Mouse (Mus musculus): ENCODE measurements around the gene Tomt. TPM values are rescaled to one million over a fixed set of nuclear protein-coding genes. Genes with fewer than 3 reads are reported as not detected.
"Not testable (repeated sequence)": the region's sequence is repeated elsewhere in the genome, so short reads cannot be mapped to it uniquely, and the experiment has no call there.

The Tomt gene
- polyA plus RNA-seq (2015; fragmentation: Nextera tagmentation; extraction: Ambion mirVana): 0.23 and 0.25 TPM in 2 replicates

GRCm38 (mm10) chr7:101906287-101906681 is at the start of gene Tomt:
Tomt (minus strand) TSS chr7:101906359.
- peak within 1 kb of the TSS; percentile 89 for H3K4me3 ChIP-seq
- H3K4me2 ChIP-seq: peak within 1 kb of the TSS; percentile 64
- 8% methylated on average over 11 of the region's 11 CpGs for WGBS
- H3K4me1 ChIP-seq: peaks cover 26% of the 10 kb centered on the region
- H3K27ac ChIP-seq: peak within 1 kb of the TSS; percentile 98
- H3K9ac ChIP-seq: peak within 1 kb of the TSS; percentile 96
- H3K36me3 ChIP-seq: peaks cover 28% of the 10 kb centered on the region
- no peaks in the 10 kb centered on the region for H3K9me3 ChIP-seq
- no peaks in the 10 kb centered on the region for H3K27me3 ChIP-seq
- no peak for ATAC-seq (ENCODE audit: insufficient number of reproducible peaks, low FRiP score, low TSS enrichment, low read depth)

DNA sequence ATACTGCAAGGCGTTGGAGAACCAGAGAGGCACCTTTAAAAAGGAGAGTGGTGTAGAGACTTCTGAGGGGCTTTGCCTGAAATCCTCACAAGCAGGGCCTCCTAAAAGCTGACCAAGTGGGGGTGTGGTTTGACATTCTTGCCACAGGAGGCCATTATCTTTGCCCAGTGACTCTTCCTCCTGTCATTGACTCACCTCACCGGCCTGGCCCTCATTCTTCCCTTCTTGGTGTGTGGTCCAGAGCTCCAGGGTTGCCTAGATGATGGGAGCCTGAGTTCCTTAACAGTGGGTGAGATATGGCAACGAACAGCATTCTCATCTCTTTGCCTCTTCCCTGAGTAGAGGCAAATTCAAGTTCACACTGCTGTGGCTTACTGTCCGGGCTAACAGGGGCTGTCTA is 49.7 kb upstream of the Tomt start:
- Histone ChIP-seq H3K27ac (no peak overlapping the region), H3K9me3 (no peaks in the 10 kb centered on the region), H3K4me3 (no peak overlapping the region), H3K4me2 (no peak overlapping the region), H3K27me3 (no peaks in the 10 kb centered on the region), H3K36me3 (no peaks in the 10 kb centered on the region), H3K9ac (no peak overlapping the region), H3K4me1 (0 out of 2 replicates have a peak, but pooled peaks cover 2% of the 10 kb centered on the region)
- ATAC-seq (ENCODE audit: insufficient number of reproducible peaks, low FRiP score, low TSS enrichment, low read depth): no peak
- WGBS: 80% methylated on average over 4 of the region's 4 CpGs

DNA sequence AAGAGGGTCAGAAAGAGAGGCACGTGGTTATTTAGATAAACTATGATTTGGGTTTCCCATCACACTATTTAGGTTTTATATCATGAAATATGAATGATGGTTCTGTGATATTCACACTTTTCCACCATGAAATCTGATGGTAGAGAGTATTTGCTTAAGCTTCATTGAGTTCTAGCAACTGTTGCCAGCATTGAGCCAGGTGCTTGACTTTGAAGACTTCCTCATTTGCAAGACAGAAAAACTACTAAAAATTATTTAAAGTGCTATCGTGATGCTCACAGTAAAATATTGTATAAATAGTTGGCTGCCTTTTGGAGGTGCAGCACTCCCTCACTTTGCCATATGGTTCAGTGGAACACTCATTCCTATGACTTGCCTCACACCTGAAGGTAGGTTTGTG is 49.1 kb upstream of the Tomt start:
- no peak for ATAC-seq (ENCODE audit: insufficient number of reproducible peaks, low FRiP score, low TSS enrichment, low read depth)
- Histone ChIP-seq H3K27ac (no peak overlapping the region), H3K27me3 (no peaks in the 10 kb centered on the region), H3K36me3 (no peaks in the 10 kb centered on the region), H3K4me1 (0 out of 2 replicates have a peak, but pooled peaks cover 2% of the 10 kb centered on the region), H3K4me3 (no peak overlapping the region), H3K9ac (no peak overlapping the region), H3K4me2 (no peak overlapping the region), H3K9me3 (no peaks in the 10 kb centered on the region)
- 89% methylated on average over 2 of the region's 2 CpGs for WGBS

DNA sequence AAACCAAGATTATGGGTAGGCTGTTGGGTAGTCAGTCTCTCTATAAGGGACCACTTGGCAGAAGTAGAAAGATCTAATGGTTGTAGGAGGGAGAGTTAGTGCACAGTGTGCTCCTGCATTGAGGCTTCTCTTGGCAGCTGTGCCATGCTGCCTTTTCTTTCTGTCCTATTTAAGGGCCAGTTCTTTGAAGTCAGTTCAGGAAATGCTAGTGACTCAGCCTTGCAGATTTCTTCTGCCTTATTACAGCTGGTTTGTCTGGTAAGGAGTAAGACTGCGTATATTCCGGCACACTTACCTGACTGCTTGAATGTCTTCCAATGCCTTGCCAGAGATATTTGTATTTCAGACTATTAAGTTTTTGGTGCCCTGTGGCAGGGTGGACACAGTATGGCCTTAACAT is 48.0 kb upstream of the Tomt start:
- Histone ChIP-seq H3K9me3 (no peaks in the 10 kb centered on the region), H3K9ac (no peak overlapping the region), H3K27me3 (no peaks in the 10 kb centered on the region), H3K36me3 (no peaks in the 10 kb centered on the region), H3K27ac (no peak overlapping the region), H3K4me1 (0 out of 2 replicates have a peak, but pooled peaks cover 2% of the 10 kb centered on the region), H3K4me2 (no peak overlapping the region), H3K4me3 (no peak overlapping the region)
- no peak for ATAC-seq (ENCODE audit: insufficient number of reproducible peaks, low FRiP score, low TSS enrichment, low read depth)
- WGBS: 83% methylated on average over 2 of the region's 2 CpGs

GRCm38 (mm10) chr7:101952098-101952497 is 45.9 kb upstream of the Tomt start:
- Histone ChIP-seq H3K9ac (no peak overlapping the region), H3K27me3 (no peaks in the 10 kb centered on the region), H3K4me1 (0 out of 2 replicates have a peak, but pooled peaks cover 2% of the 10 kb centered on the region), H3K4me2 (no peak overlapping the region), H3K36me3 (no peaks in the 10 kb centered on the region), H3K9me3 (no peaks in the 10 kb centered on the region), H3K4me3 (no peak overlapping the region), H3K27ac (no peak overlapping the region)
- ATAC-seq (ENCODE audit: insufficient number of reproducible peaks, low FRiP score, low TSS enrichment, low read depth): no peak
- 17% methylated on average over 2 of the region's 2 CpGs for WGBS

DNA sequence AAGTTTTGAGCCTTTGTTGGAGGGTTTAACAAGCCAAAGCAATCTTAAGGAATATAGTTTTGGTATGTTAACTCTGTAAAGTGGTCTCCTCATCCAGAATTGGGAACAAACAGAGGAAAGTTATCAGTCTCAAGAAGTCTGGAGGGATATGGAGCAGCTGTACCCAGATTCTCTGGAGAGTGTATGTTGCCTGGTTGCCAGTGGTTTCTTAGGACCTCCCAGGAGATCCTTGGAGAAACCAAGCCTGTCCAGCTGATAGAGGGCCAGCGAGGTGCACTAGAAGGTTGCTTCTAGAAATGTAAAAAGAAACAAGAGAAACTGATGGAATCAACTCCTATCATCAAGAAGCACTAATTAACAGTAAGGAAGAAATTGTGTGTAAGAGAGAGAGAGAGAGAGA is 45.5 kb upstream of the Tomt start:
- no peaks in the 10 kb centered on the region for H3K9me3 ChIP-seq
- ATAC-seq (ENCODE audit: insufficient number of reproducible peaks, low FRiP score, low TSS enrichment, low read depth): no peak
- H3K27me3 ChIP-seq: no peaks in the 10 kb centered on the region
- no peak overlapping the region for H3K9ac ChIP-seq
- no peak overlapping the region for H3K27ac ChIP-seq
- no peaks in the 10 kb centered on the region for H3K36me3 ChIP-seq
- no peak overlapping the region for H3K4me3 ChIP-seq
- no peak overlapping the region for H3K4me2 ChIP-seq
- WGBS: 89% methylated on average over 1 of the region's 1 CpGs
- 0 out of 2 replicates have a peak, but pooled peaks cover 2% of the 10 kb centered on the region for H3K4me1 ChIP-seq

GRCm38 (mm10) chr7:101949008-101949407 is 42.8 kb upstream of the Tomt start:
- ATAC-seq (ENCODE audit: insufficient number of reproducible peaks, low FRiP score, low TSS enrichment, low read depth): not testable (repeated sequence)
- WGBS: 88% methylated on average over 5 of the region's 5 CpGs

GRCm38 (mm10) chr7:101939758-101940157 is 33.6 kb upstream of the Tomt start:
- Histone ChIP-seq H3K9ac (no peak overlapping the region), H3K4me2 (no peak overlapping the region), H3K27ac (no peak overlapping the region), H3K36me3 (no peaks in the 10 kb centered on the region), H3K4me3 (no peak overlapping the region), H3K4me1 (peaks cover under 1% of the 10 kb centered on the region; the same call in 1 of the 2 replicates), H3K27me3 (no peaks in the 10 kb centered on the region), H3K9me3 (no peaks in the 10 kb centered on the region)
- no peak for ATAC-seq (ENCODE audit: insufficient number of reproducible peaks, low FRiP score, low TSS enrichment, low read depth)
- WGBS: 94% methylated on average over 4 of the region's 4 CpGs

More at GRCm38 (mm10) chr7:101949008-101949407, 42.8 kb upstream of the Tomt start:
- not testable (repeated sequence) for H3K4me1 ChIP-seq, H3K27me3 ChIP-seq, H3K36me3 ChIP-seq, H3K9me3 ChIP-seq, H3K4me2 ChIP-seq, H3K4me3 ChIP-seq, H3K9ac ChIP-seq, H3K27ac ChIP-seq

DNA sequence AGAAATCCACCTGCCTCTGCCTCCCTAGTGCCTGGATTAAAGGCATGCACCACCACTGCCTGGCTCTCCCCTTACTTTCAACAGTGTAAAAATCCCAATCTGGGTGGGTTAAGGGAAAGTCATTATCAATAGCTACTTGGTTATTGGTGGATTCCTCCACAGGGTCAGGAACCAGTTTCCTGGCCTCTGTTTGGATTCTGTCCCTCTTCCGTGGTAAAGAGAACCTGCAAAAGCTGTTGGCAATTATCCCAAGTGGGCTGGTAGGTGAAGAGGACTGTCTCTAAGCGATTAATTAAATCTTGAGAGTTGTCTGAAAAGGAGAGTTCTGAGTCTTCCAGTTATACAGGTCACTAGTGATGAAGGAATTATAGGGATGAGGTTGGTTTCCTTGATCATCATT is 32.2 kb upstream of the Tomt start:
- ATAC-seq (ENCODE audit: insufficient number of reproducible peaks, low FRiP score, low TSS enrichment, low read depth): no peak
- Histone ChIP-seq H3K36me3 (no peaks in the 10 kb centered on the region), H3K27me3 (no peaks in the 10 kb centered on the region), H3K27ac (no peak overlapping the region), H3K4me3 (no peak overlapping the region), H3K9me3 (no peaks in the 10 kb centered on the region), H3K9ac (no peak overlapping the region), H3K4me1 (peaks cover 4% of the 10 kb centered on the region; the same call in 1 of the 2 replicates), H3K4me2 (no peak overlapping the region)
- WGBS: 77% methylated on average over 2 of the region's 2 CpGs

DNA sequence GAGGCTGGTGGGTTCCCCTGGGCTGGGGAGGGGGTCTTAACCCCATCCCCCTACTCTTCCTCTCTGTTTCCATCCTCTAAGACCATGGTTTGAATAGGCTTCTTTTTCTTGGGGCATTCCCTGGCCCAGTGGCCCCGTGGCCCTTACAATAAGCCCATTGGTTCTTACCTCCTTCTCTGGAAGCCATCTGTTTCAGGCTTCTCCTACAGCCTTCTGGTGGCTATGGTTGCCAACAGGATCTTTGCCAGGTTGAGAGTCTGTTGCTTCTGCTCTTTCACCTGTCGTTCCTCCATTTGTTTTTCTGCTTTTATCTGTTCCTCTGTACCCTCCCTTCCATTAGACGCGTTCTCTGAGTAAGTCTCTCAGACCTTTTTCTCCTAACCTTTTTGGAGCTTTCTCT is 31.4 kb upstream of the Tomt start:
- Histone ChIP-seq H3K36me3 (no peaks in the 10 kb centered on the region), H3K9ac (no peak overlapping the region), H3K9me3 (no peaks in the 10 kb centered on the region), H3K4me3 (no peak overlapping the region), H3K27me3 (no peaks in the 10 kb centered on the region), H3K4me1 (peaks cover 7% of the 10 kb centered on the region; the same call in 1 of the 2 replicates), H3K27ac (no peak overlapping the region), H3K4me2 (no peak overlapping the region)
- no peak for ATAC-seq (ENCODE audit: insufficient number of reproducible peaks, low FRiP score, low TSS enrichment, low read depth)
- WGBS: 93% methylated on average over 4 of the region's 4 CpGs

DNA sequence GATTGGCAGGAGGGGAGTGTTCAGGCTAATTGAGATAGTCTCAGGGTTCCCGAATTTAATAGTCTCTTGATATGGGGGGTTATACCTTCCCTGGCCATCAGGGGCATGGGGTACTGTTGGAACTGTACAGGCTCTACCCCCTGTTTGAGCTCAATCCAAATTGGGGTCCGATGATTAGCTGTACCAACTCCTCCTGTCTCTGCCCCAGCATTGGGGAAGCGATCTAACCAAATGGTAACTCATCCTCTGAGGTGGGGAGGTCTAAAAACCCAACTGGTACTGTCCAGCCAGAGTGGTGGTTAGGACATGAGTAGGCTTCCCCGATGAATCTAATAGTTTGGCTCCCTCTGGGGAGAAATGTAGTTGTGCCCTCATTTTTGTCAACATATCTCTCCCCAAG is 30.8 kb upstream of the Tomt start:
- no peak overlapping the region for H3K4me2 ChIP-seq
- no peak overlapping the region for H3K27ac ChIP-seq
- H3K9me3 ChIP-seq: no peaks in the 10 kb centered on the region
- H3K4me3 ChIP-seq: no peak overlapping the region
- H3K36me3 ChIP-seq: no peaks in the 10 kb centered on the region
- H3K4me1 ChIP-seq: peaks cover 9% of the 10 kb centered on the region; the same call in 1 of the 2 replicates
- 99% methylated on average over 4 of the region's 4 CpGs for WGBS
- ATAC-seq (ENCODE audit: insufficient number of reproducible peaks, low FRiP score, low TSS enrichment, low read depth): no peak
- H3K9ac ChIP-seq: no peak overlapping the region
- H3K27me3 ChIP-seq: no peaks in the 10 kb centered on the region

- 93% methylated on average over 4 of the region's 4 CpGs for WGBS
- Histone ChIP-seq H3K9me3 (no peaks in the 10 kb centered on the region), H3K4me3 (no peak overlapping the region), H3K36me3 (no peaks in the 10 kb centered on the region), H3K27ac (no peak overlapping the region), H3K4me1 (peaks cover 9% of the 10 kb centered on the region; the same call in 1 of the 2 replicates), H3K9ac (no peak overlapping the region), H3K4me2 (no peak overlapping the region), H3K27me3 (no peaks in the 10 kb centered on the region)
- no peak for ATAC-seq (ENCODE audit: insufficient number of reproducible peaks, low FRiP score, low TSS enrichment, low read depth)
Measured at GRCm38 (mm10) chr7:101935957-101936356, 29.8 kb upstream of the Tomt start.

GRCm38 (mm10) chr7:101933751-101934240 is 27.6 kb upstream of the Tomt start, which contains the start of the genes Lrrc51 and Numa1:
Lrrc51 (minus strand) TSS chr7:101933895.
Numa1 (plus strand) TSS chr7:101934111.
- Histone ChIP-seq H3K27ac (peak within 1 kb of the TSS; percentile 89), H3K27me3 (no peaks in the 10 kb centered on the region), H3K4me3 (peak within 1 kb of the TSS; percentile 75), H3K9me3 (no peaks in the 10 kb centered on the region), H3K36me3 (no peaks in the 10 kb centered on the region), H3K4me2 (peak within 1 kb of the TSS; percentile 61), H3K4me1 (peaks cover 9% of the 10 kb centered on the region; the same call in 1 of the 2 replicates), H3K9ac (peak within 1 kb of the TSS; percentile 71)
- ATAC-seq (ENCODE audit: insufficient number of reproducible peaks, low FRiP score, low TSS enrichment, low read depth): peak; percentile 98
- WGBS: under 1% methylated on average over 40 of the region's 40 CpGs

Measured in limb, embryonic 15.5 days (tissue).